ENCODE assay signal across 21 mouse cellular contexts in genomic region chr19:50077427-50078040, GRCm38 (mm10).
"Had no signal": no experiment of that assay in that cellular context is flagged by ENCODE, and none has a peak within 500 bp of the region (broad histone marks: within the 10 kb centered on the region; RNA-seq: fewer than 3 reads in every experiment).

No protein-coding gene starts in this region.

- H3K4me3 ChIP-seq: midbrain, embryonic 10.5 days; midbrain, embryonic 12.5 days; myocyte; neural tube, embryonic 13.5 days; neural tube, embryonic 15.5 days; stomach, embryonic 15.5 days had no signal

- H3K36me3 ChIP-seq: midbrain, embryonic 10.5 days; midbrain, embryonic 12.5 days; neural tube, embryonic 13.5 days; neural tube, embryonic 15.5 days; stomach, embryonic 15.5 days had no signal

- H3K27ac ChIP-seq: midbrain, embryonic 10.5 days; midbrain, embryonic 12.5 days; neural tube, embryonic 13.5 days; neural tube, embryonic 15.5 days; stomach, embryonic 15.5 days; stomach, postnatal 0 days had no signal

- H3K9ac ChIP-seq: lung, embryonic 14.5 days; midbrain, embryonic 12.5 days; neural tube, embryonic 13.5 days; neural tube, embryonic 15.5 days; stomach, embryonic 15.5 days had no signal

- H3K27me3 ChIP-seq: midbrain, embryonic 12.5 days; neural tube, embryonic 13.5 days; neural tube, embryonic 15.5 days; stomach, embryonic 15.5 days had no signal

- H3K9me3 ChIP-seq: midbrain, embryonic 10.5 days; midbrain, embryonic 12.5 days; neural tube, embryonic 13.5 days; neural tube, embryonic 15.5 days; stomach, embryonic 15.5 days had no signal

- DNase-seq: lung, adult 18-20 months; lung, embryonic 14.5 days; lung, postnatal 10 days; lung, postnatal 4 days; midbrain, embryonic 14.5 days; retina, postnatal 1 day; right cerebral cortex, adult 18-20 months; right cerebral cortex, postnatal 25 days; right cerebral cortex, postnatal 4 days; spleen, adult 18-20 months; thymus, adult 2 months; thymus, postnatal 25 days; thymus, postnatal 4 days had no signal

- H3K4me2 ChIP-seq: lung, embryonic 14.5 days; midbrain, embryonic 12.5 days; neural tube, embryonic 13.5 days; neural tube, embryonic 15.5 days; stomach, embryonic 15.5 days had no signal

- H3K4me1 ChIP-seq: midbrain, embryonic 10.5 days; midbrain, embryonic 12.5 days; stomach, embryonic 15.5 days had no signal

- ATAC-seq: midbrain, embryonic 16.5 days had no signal
